Mouse (Mus musculus): ENCODE data around the gene Map7d2.

Gene Map7d2

GRCm38 (mm10) chrX:159510716-159511051 lies 96.3 kb downstream of the Map7d2 start:
- DNase-seq, result no peak

- no peak for DNase-seq
Observed at GRCm38 (mm10) chrX:159515599-159515998, 101.2 kb downstream of the Map7d2 start.

GRCm38 (mm10) chrX:159521780-159522179 lies 107.4 kb downstream of the Map7d2 start:
- no peak for DNase-seq

- no peak for DNase-seq
Observed at GRCm38 (mm10) chrX:159522651-159523050, 108.3 kb downstream of the Map7d2 start.

- no peak for DNase-seq
Observed at GRCm38 (mm10) chrX:159526388-159526787, 112.0 kb downstream of the Map7d2 start, which contains the start of gene Bclaf3. TSS of gene Bclaf3 (plus strand) at chrX:159526688.

- peak; percentile 96 for DNase-seq
Observed at GRCm38 (mm10) chrX:159532427-159532810, 118.0 kb downstream of the Map7d2 start.

- no peak for DNase-seq
Observed at GRCm38 (mm10) chrX:159532811-159533462, 118.6 kb downstream of the Map7d2 start.

GRCm38 (mm10) chrX:159541936-159542335 lies 127.6 kb downstream of the Map7d2 start:
- no peak for DNase-seq

- no peak for DNase-seq
Observed at GRCm38 (mm10) chrX:159547093-159547492, 132.7 kb downstream of the Map7d2 start.
